Mouse (Mus musculus) intestine, embryonic 16.5 days (tissue): Measurements from ENCODE around the gene G530012D18Rik. TPM values are rescaled to one million over a fixed set of nuclear protein-coding genes. Genes with fewer than 3 reads are reported as not detected.
"Not testable (repeated sequence)": the region's sequence is repeated elsewhere in the genome, so short reads cannot be mapped to it uniquely, and the experiment has no call there.

ENCODE experiments used
- ATAC-seq: fragments of 200-750 bp; cut with Nextera tagmentation; 2 replicates; pipeline ENCODE4 v1.8.0; 2017; ENCODE audit warnings: moderate TSS enrichment, moderate library complexity
- H3K27ac ChIP-seq: fragments of 300-500 bp; sonication (generic); 2 replicates; pipeline ENCODE4 v1.5.1; 2014; ENCODE audit warnings: mild to moderate bottlenecking, low read length
- H3K27me3 ChIP-seq: fragments of 300-500 bp; sonication (generic); replicated peaks from 2 replicates; pipeline ENCODE4 v1.6.1; 2014; ENCODE audit warnings: low read length, control low read depth, mixed read lengths; ENCODE audit not compliant: control insufficient read depth, insufficient read depth
- H3K36me3 ChIP-seq: fragments of 300-500 bp; sonication (generic); 2 replicates; pipeline ENCODE4 v1.6.1; 2014; ENCODE audit warnings: low read length, control low read depth; ENCODE audit not compliant: control insufficient read depth, insufficient read depth
- H3K4me1 ChIP-seq: fragments of 300-500 bp; sonication (generic); 2 replicates; pipeline ENCODE4 v1.6.1; 2014; ENCODE audit warnings: low read length, control low read depth, mixed read lengths; ENCODE audit not compliant: control insufficient read depth, insufficient read depth
- H3K4me2 ChIP-seq: fragments of 300-500 bp; sonication (generic); 2 replicates; pipeline ENCODE4 v1.6.1; 2014; ENCODE audit warnings: low read depth, low read length, control low read depth
- H3K4me3 ChIP-seq: fragments of 300-500 bp; sonication (generic); 2 replicates; pipeline ENCODE4 v1.5.1; 2014; ENCODE audit warnings: mild to moderate bottlenecking, low read length
- H3K9ac ChIP-seq: fragments of 300-500 bp; sonication (generic); 2 replicates; pipeline ENCODE4 v1.6.1; 2014; ENCODE audit warnings: low read depth, low read length
- H3K9me3 ChIP-seq: fragments of 300-500 bp; sonication (generic); 2 replicates; pipeline ENCODE4 v1.6.1; 2016; ENCODE audit warnings: low read length, control low read depth; ENCODE audit not compliant: control insufficient read depth
- WGBS: fragments of 180-500 bp; shearing (Covaris S2); extraction: QIAGEN DNeasy Blood & Tissue Kit; methylation state at CpG from one replicate; pipeline ENCODE4 v1.1.7; 2014; 5-methylcytosine and 5-hydroxymethylcytosine counted together
- polyA plus RNA-seq: library from polyadenylated mRNA; unstranded; fragments of >200 nt; fragmentation: Nextera tagmentation; extraction: Ambion mirVana; gene quantifications from 2 replicates; pipeline ENCODE4 v1.2.1, GENCODE M21; 2015

Gene G530012D18Rik
- polyA plus RNA-seq, 1 experiment from 2014 or later, result not detected

DNA sequence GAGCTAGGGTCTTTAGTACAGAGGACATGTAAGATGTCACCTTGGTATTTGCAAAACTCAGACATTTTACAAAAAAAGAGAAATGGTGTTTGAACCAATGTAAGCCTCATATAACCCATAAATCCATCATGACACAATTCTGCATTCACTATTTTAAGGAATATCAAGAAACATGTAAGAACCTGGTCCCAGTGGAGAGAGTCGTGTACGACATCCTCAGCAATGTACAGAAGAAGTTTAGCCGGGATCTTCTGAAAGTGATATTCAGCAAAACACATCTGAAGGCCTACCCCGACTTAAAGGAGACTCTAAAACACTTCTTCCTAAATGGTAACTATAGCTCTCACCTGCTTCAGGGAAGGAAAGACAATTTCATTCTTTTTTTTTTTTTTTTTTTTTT is 35.1 kb downstream of the G530012D18Rik start:
- H3K4me3 ChIP-seq, H3K9ac ChIP-seq, H3K4me1 ChIP-seq, ATAC-seq, H3K27ac ChIP-seq, H3K27me3 ChIP-seq, H3K36me3 ChIP-seq, H3K4me2 ChIP-seq, H3K9me3 ChIP-seq: not testable (repeated sequence)
- WGBS, result no CpG with 5 or more reads among the region's 4 CpGs

DNA sequence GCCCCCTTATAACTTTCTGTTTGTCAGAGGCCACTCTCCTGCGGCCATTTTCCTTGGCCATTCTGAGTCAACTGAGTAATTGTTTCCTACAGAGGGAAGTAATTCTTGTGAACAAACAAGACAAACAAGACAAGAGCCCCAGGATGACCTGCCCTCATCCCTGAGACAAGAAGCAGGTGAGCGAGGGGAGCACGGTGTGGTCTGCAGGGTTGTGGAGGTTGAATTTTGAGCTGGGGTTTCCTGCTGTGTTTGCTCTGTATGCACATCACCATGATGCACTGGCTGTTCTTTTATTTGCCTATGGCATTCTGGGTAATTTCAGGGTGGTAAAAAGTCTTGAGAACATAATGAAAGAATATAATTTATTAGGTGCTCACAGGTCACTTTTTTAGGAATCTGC is 39.6 kb downstream of the G530012D18Rik start:
- H3K4me2 ChIP-seq, H3K36me3 ChIP-seq, H3K4me1 ChIP-seq, H3K27ac ChIP-seq, H3K4me3 ChIP-seq, H3K9me3 ChIP-seq, ATAC-seq, H3K9ac ChIP-seq, H3K27me3 ChIP-seq: not testable (repeated sequence)
- 93% methylated on average over 3 of the region's 3 CpGs for WGBS

DNA sequence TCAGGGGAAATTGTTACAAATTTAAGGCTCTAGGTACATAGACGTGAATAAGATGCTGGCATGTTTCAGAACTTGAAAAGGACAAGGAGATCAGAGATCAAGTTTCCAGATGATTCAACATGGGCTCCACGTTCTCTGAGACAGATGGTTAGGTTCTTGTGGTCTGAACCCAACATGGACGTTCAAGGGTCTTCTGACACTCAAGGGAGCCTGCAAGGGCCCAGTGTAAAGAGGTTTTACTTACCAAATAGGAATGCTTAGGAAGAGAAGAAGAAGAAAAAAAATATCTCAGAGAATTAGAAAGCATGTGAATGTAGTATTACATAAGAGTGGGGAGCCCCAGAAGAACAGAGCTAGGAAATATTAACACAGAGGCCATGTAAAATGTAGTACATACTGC is 40.3 kb downstream of the G530012D18Rik start:
- not testable (repeated sequence) for H3K27ac ChIP-seq, H3K9ac ChIP-seq, H3K36me3 ChIP-seq, H3K27me3 ChIP-seq, ATAC-seq, H3K4me1 ChIP-seq, H3K4me3 ChIP-seq, H3K4me2 ChIP-seq, H3K9me3 ChIP-seq
- 67% methylated on average over 3 of the region's 3 CpGs for WGBS

DNA sequence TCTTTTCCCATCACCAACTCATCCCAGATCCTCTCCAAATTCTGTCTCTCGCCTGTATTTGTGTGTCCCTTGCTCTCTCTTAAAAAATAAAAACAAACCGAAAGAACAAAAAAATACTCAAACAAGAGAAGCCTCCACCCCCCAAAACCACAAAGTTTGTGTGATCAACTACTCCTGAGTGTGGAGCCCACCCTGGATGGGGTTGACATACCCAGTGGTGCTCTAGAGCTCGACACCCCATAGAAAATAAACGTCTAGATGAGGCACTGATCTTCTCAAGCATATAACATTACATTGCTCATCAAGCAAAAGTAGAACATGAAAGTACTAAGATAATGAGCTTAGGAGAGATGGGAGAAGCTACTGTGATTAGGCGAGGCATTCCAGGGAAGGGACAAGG is 41.7 kb downstream of the G530012D18Rik start:
- ATAC-seq, H3K4me2 ChIP-seq, H3K4me3 ChIP-seq, H3K27me3 ChIP-seq, H3K27ac ChIP-seq, H3K9ac ChIP-seq, H3K36me3 ChIP-seq, H3K4me1 ChIP-seq, H3K9me3 ChIP-seq: not testable (repeated sequence)
- 72% methylated on average over 4 of the region's 5 CpGs for WGBS

DNA sequence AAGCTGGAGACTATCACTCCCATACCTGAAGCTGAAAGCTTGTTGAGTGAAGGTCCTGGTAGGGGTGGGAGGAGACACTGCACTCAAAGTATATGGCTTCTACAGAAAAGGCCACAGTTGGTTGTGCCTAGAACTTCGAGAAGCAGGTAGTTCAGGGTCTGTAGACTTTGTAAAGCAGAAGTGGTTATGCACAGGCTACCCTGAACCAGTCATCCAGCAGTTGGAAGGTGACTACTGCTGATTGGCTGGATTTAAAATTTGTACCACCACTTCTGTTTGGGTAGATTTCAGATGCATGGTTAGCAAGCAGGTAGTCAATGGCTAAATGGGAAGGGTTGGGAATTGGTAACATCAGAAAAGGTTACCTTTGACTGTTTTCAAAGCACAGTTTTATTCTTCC is 43.2 kb downstream of the G530012D18Rik start:
- WGBS, result 63% methylated on average over 1 of the region's 1 CpGs

More for the DNA sequence above, 43.2 kb downstream of the G530012D18Rik start:
- H3K4me2 ChIP-seq, H3K4me3 ChIP-seq, H3K9ac ChIP-seq, H3K36me3 ChIP-seq, ATAC-seq, H3K4me1 ChIP-seq, H3K27ac ChIP-seq, H3K27me3 ChIP-seq, H3K9me3 ChIP-seq: not testable (repeated sequence)

Other genes starting within 250 kb of the G530012D18Rik start
- gene Sp110, start 23.1 kb downstream of the G530012D18Rik start, polyA plus RNA-seq, result 1.8 and 2.6 TPM in 2 replicates
- gene Sp140, start 24.7 kb downstream of the G530012D18Rik start, polyA plus RNA-seq, result 1.3 and 1.4 TPM in 2 replicates
- gene Sp100, start 74.3 kb downstream of the G530012D18Rik start, polyA plus RNA-seq, result 3.0 and 3.7 TPM in 2 replicates
- 0.56 and 1.3 TPM in 2 replicates for gene A630001G21Rik, start 203.0 kb downstream of the G530012D18Rik start, polyA plus RNA-seq
- gene Cab39, start 217.8 kb downstream of the G530012D18Rik start, polyA plus RNA-seq, result 14.4 and 22.9 TPM in 2 replicates